Mouse (Mus musculus): Measurements from ENCODE around the gene Zfp667. TPM values are rescaled to one million over a fixed set of nuclear protein-coding genes. Genes with fewer than 3 reads are reported as not detected.
"Not testable (repeated sequence)": the region's sequence is repeated elsewhere in the genome, so short reads cannot be mapped to it uniquely, and the experiment has no call there.

Zfp667 gene
- polyA plus RNA-seq (2014; fragmentation: Nextera tagmentation; extraction: Ambion mirVana) = 15.1 and 16.5 TPM in 2 replicates

DNA sequence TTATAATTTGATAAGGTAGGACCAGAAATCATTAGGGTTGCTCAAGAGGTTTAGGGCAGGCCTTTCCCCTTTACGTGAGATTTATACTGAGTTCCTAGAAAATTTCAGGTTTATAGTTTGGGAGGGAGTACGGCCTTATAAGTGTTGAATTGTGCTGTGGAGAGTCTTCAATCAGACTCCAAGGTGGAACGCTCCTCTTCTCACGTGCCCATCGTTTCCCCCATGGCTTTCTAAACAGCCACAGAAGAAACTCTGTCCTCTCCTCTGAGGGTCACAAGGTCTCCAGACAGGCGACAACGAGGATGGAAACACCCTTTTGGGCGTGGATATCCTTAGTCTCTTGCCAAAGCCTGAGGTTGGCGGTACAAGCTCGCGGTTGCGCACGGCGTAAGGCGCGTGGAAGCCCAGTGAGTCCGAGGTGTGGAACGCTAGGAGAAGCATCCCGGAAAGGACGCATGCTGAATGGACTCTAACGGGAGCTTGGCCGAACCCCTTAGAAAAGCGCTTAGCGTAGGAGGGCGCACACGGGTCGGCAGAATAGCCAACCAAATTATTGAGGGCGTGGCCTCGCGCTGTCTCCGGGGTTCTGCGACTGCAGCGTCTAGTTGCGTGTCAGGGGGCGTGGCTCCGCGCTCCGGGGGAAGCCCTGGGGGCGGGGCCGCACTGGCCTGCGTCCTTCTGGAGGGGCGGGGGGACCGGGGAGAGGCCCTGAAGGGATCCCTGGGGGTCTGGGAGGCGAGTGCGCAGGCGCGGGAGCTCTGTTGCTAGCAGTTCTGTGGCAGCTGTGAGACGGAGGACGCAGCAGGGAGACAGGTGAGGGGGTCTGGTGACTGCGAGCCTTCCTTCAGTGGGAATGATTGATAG lies at the start of gene Zfp667:
Zfp667 (plus strand) TSS at position 738 of the 864 bp plus-strand sequence.
- WGBS = 4% methylated on average over 44 of the region's 50 CpGs
- H3K9ac ChIP-seq (ENCODE audit: low read depth, low read length) = peak within 1 kb of the TSS; percentile 59
- H3K27ac ChIP-seq (ENCODE audit: low read depth, low read length) = peak within 1 kb of the TSS; percentile 77

DNA sequence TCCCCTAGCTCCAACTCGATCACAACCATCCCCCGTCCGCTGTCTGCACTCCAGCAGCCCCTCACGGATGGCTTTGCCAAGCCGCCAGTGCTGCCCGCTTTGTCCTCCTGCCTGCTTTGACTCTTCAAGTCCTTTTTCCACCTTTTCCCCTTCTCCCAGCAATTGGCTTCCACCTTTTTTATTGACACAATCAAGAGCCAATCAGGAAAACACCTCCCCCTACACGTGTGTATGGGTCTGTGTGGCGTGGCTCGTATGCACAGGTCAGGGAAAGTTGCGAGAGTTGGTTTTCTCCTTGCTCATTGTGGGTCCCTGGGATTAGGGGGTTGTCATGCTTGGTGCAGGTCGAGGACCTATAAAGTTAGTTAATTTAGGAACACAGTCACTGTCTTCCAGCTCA lies 46.6 kb upstream of the Zfp667 start:
- no peak overlapping the region for H3K27ac ChIP-seq (ENCODE audit: low read depth, low read length)
- 56% methylated on average over 11 of the region's 11 CpGs for WGBS
- ATAC-seq (ENCODE audit: low FRiP score) = no peak

More for the DNA sequence above, at the start of gene Zfp667:
- ATAC-seq (ENCODE audit: low FRiP score) (peak; percentile 79), DNase-seq (ENCODE audit: low spot score) (peak; percentile 99)
- no peaks in the 10 kb centered on the region for H3K9me3 ChIP-seq (ENCODE audit: control insufficient read depth, low read length)
- no peaks in the 10 kb centered on the region for H3K36me3 ChIP-seq (ENCODE audit: control insufficient read depth, insufficient read depth, low read length)
- H3K4me3 ChIP-seq (ENCODE audit: low read depth, low read length) = peak within 1 kb of the TSS; percentile 45
- 0 out of 2 replicates have a peak, but pooled peaks cover 2% of the 10 kb centered on the region for H3K4me1 ChIP-seq (replicated peaks; ENCODE audit: control insufficient read depth, insufficient read depth, low read length)
- H3K27me3 ChIP-seq (ENCODE audit: control insufficient read depth, insufficient read depth, low read length) = no peaks in the 10 kb centered on the region
- H3K4me2 ChIP-seq (replicated peaks; ENCODE audit: low read depth, low read length) = peak within 1 kb of the TSS; percentile 64

DNA sequence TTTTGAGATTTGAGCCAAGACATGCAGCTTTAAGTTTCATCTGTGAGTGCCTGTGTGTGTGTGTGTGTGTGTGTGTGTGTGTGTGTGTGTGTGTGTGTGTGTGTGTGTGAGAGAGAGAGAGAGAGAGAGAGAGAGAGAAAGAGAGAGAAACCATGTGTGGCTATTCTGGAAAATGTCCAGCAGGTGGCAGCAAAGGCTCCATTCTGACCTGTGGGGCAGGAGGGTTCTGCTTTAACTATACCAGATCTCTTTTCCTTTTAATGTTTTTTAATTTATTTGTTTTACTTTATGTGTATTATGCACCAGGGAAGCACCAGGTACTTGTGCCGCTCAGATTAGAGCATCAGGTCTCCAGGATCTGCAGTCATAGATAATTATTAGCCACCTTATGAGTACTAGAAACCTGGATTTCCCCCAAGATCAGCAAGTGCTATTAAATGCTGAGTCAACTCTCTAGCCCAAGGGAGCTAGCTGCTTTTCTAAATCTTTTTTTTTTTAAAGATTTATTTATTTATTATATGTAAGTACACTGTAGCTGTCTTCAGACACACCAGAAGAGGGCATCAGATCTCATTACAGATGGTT lies 45.4 kb upstream of the Zfp667 start:
- not testable (repeated sequence) for H3K27me3 ChIP-seq (ENCODE audit: control insufficient read depth, insufficient read depth, low read length); H3K9ac ChIP-seq (ENCODE audit: low read depth, low read length); H3K4me1 ChIP-seq (replicated peaks; ENCODE audit: control insufficient read depth, insufficient read depth, low read length); H3K4me2 ChIP-seq (replicated peaks; ENCODE audit: low read depth, low read length); H3K27ac ChIP-seq (ENCODE audit: low read depth, low read length); H3K4me3 ChIP-seq (ENCODE audit: low read depth, low read length); H3K9me3 ChIP-seq (ENCODE audit: control insufficient read depth, low read length); ATAC-seq (ENCODE audit: low FRiP score); H3K36me3 ChIP-seq (ENCODE audit: control insufficient read depth, insufficient read depth, low read length)
- 19% methylated on average over 1 of the region's 1 CpGs for WGBS
- DNase-seq (ENCODE audit: low spot score) = peak; percentile 58

More for the DNA sequence above, 46.6 kb upstream of the Zfp667 start:
- Histone ChIP-seq H3K4me1 (replicated peaks; ENCODE audit: control insufficient read depth, insufficient read depth, low read length) (no peaks in the 10 kb centered on the region), H3K9me3 (ENCODE audit: control insufficient read depth, low read length) (no peaks in the 10 kb centered on the region), H3K27me3 (ENCODE audit: control insufficient read depth, insufficient read depth, low read length) (no peaks in the 10 kb centered on the region), H3K4me2 (replicated peaks; ENCODE audit: low read depth, low read length) (no peak overlapping the region), H3K9ac (ENCODE audit: low read depth, low read length) (no peak overlapping the region), H3K4me3 (ENCODE audit: low read depth, low read length) (no peak overlapping the region), H3K36me3 (ENCODE audit: control insufficient read depth, insufficient read depth, low read length) (no peaks in the 10 kb centered on the region)
- no peak for DNase-seq (ENCODE audit: low spot score)

DNA sequence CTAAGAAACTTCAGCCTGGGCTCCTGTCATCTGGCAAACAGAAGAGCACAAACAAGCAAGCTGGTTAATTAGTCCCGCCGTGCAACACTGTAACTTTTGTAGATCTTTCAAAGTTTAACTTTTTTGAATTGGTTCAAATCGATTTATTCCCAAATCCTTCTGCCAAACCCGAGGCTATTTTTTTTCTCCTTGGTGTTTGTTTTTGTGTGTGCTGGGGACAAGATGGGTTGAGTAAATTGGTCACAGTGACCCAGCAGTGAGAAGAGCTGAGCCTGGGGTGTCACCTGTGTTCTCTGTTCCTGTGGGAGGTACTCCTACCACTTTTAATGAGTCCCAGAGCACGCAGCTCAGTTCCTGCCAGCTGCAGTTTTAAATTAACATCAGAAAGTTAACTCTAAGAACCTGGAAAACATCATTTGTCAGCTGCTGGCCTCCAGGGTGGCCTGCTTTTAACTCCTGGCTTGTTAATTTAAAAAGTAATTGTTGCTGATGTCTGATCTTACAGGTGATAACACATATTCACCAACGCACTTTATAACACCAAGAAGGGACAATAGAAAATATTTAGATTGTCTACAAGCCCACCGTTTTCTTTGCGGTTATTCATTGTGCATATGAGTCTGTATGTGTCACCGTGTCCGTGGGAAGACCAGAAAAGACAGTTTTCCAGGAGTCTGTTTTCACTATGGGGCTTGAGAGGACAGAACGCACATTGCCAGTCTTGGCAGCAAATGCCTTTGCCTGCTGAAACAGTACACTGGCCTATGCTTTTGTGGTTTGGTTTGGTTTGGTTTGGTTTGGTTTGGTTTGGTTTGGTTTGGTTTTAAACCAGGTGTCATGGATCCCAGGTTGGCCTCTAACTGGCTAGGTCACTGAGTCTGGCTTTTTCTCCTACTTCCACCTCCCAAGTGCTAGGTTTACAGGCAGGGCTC lies 41.8 kb upstream of the Zfp667 start:
- ATAC-seq (ENCODE audit: low FRiP score) (no peak), DNase-seq (ENCODE audit: low spot score) (no peak)
- H3K4me1 ChIP-seq (replicated peaks; ENCODE audit: control insufficient read depth, insufficient read depth, low read length) = no peaks in the 10 kb centered on the region
- WGBS = 55% methylated on average over 11 of the region's 11 CpGs
- H3K27me3 ChIP-seq (ENCODE audit: control insufficient read depth, insufficient read depth, low read length) = no peaks in the 10 kb centered on the region
- H3K27ac ChIP-seq (ENCODE audit: low read depth, low read length) = no peak overlapping the region
- H3K9ac ChIP-seq (ENCODE audit: low read depth, low read length) = no peak overlapping the region
- H3K4me3 ChIP-seq (ENCODE audit: low read depth, low read length) = no peak overlapping the region
- no peaks in the 10 kb centered on the region for H3K9me3 ChIP-seq (ENCODE audit: control insufficient read depth, low read length)
- H3K36me3 ChIP-seq (ENCODE audit: control insufficient read depth, insufficient read depth, low read length) = no peaks in the 10 kb centered on the region
- H3K4me2 ChIP-seq (replicated peaks; ENCODE audit: low read depth, low read length) = no peak overlapping the region

DNA sequence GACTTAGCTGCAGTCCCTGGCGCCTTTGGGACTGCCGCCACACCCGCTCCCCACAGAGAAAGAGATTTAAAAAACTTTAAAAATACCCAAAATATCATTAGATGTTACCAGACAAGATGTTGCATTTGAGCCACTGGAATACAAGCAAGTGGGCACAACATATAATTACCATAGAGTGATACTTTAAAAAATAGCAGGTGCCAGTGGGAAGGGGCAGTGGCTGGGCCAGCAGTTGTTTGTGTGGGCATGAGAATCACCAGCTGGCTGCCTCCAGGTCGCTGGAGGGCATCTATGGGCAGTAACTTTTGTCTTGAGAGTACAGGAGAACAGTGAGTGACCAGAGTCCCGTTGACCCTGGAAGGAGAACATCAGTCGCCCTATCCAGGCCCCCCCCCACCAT lies 34.0 kb upstream of the Zfp667 start, which contains the start of gene Epp13:
Epp13 (plus strand) TSS at position 301 of the 400 bp plus-strand sequence.
- DNase-seq (ENCODE audit: low spot score) = no peak
- Histone ChIP-seq H3K27ac (ENCODE audit: low read depth, low read length) (no peak within 1 kb of the TSS), H3K4me2 (replicated peaks; ENCODE audit: low read depth, low read length) (no peak within 1 kb of the TSS), H3K36me3 (ENCODE audit: control insufficient read depth, insufficient read depth, low read length) (no peaks in the 10 kb centered on the region), H3K4me1 (replicated peaks; ENCODE audit: control insufficient read depth, insufficient read depth, low read length) (no peaks in the 10 kb centered on the region), H3K4me3 (ENCODE audit: low read depth, low read length) (no peak within 1 kb of the TSS), H3K9me3 (ENCODE audit: control insufficient read depth, low read length) (no peaks in the 10 kb centered on the region), H3K27me3 (ENCODE audit: control insufficient read depth, insufficient read depth, low read length) (no peaks in the 10 kb centered on the region), H3K9ac (ENCODE audit: low read depth, low read length) (no peak within 1 kb of the TSS)
- no peak for ATAC-seq (ENCODE audit: low FRiP score)
- 91% methylated on average over 6 of the region's 6 CpGs for WGBS

DNA sequence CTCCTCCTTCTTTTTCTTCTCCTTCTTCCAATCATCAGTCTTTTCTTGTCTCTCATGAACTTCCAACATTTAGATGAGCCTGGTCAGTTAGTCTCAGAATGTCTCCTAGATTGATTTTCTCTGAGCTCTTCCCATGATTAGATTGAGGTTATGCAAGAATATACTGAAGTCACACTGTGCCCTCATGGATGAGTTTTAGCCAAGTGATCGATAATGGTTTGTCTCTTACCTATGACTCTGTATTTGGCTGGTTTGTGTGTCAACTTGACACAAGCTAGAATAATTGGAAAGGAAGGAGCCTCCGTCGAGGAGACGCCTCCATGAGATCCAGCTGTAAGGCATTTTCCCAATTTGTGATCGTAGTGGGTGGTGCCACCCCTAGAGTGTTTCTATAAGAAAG lies 31.9 kb upstream of the Zfp667 start:
- 95% methylated on average over 5 of the region's 5 CpGs for WGBS
- no peak for ATAC-seq (ENCODE audit: low FRiP score)
- no peaks in the 10 kb centered on the region for H3K27me3 ChIP-seq (ENCODE audit: control insufficient read depth, insufficient read depth, low read length)
- no peaks in the 10 kb centered on the region for H3K9me3 ChIP-seq (ENCODE audit: control insufficient read depth, low read length)
- H3K4me1 ChIP-seq (replicated peaks; ENCODE audit: control insufficient read depth, insufficient read depth, low read length) = no peaks in the 10 kb centered on the region
- no peaks in the 10 kb centered on the region for H3K36me3 ChIP-seq (ENCODE audit: control insufficient read depth, insufficient read depth, low read length)
- H3K4me2 ChIP-seq (replicated peaks; ENCODE audit: low read depth, low read length) = no peak overlapping the region
- no peak for DNase-seq (ENCODE audit: low spot score)
- no peak overlapping the region for H3K9ac ChIP-seq (ENCODE audit: low read depth, low read length)
- H3K4me3 ChIP-seq (ENCODE audit: low read depth, low read length) = no peak overlapping the region
- H3K27ac ChIP-seq (ENCODE audit: low read depth, low read length) = no peak overlapping the region

DNA sequence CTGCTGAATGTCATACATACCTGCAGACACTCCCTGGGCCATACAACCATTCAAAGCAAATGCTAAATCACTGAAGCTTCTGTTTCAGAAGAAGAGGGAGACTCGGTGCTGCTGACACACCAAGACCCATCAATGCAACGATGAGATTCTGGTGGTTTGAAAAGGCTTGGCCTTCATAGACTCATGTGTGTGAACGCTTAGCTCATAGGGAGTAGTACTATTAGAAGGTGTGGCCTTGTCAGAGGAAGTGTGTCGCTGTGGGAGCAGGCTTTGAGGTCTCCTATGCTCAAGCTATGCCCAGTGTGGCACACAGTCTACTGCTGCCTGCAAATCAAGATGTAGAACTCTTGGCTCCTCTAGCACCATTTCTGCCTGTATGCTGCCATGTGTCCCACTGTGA lies 29.0 kb upstream of the Zfp667 start:
- H3K4me2 ChIP-seq (replicated peaks; ENCODE audit: low read depth, low read length) = no peak overlapping the region
- WGBS = 89% methylated on average over 4 of the region's 4 CpGs
- no peak overlapping the region for H3K4me3 ChIP-seq (ENCODE audit: low read depth, low read length)
- H3K9ac ChIP-seq (ENCODE audit: low read depth, low read length) = no peak overlapping the region
- H3K36me3 ChIP-seq (ENCODE audit: control insufficient read depth, insufficient read depth, low read length) = no peaks in the 10 kb centered on the region
- ATAC-seq (ENCODE audit: low FRiP score) (no peak), DNase-seq (ENCODE audit: low spot score) (no peak)
- no peak overlapping the region for H3K27ac ChIP-seq (ENCODE audit: low read depth, low read length)
- H3K4me1 ChIP-seq (replicated peaks; ENCODE audit: control insufficient read depth, insufficient read depth, low read length) = no peaks in the 10 kb centered on the region
- no peaks in the 10 kb centered on the region for H3K27me3 ChIP-seq (ENCODE audit: control insufficient read depth, insufficient read depth, low read length)
- H3K9me3 ChIP-seq (ENCODE audit: control insufficient read depth, low read length) = no peaks in the 10 kb centered on the region
